Mouse (Mus musculus): ENCODE data around the gene Dnajc12. TPM values are rescaled to one million over a fixed set of nuclear protein-coding genes. Genes with fewer than 3 reads are reported as not detected.
"Not testable (repeated sequence)": the region's sequence is repeated elsewhere in the genome, so short reads cannot be mapped to it uniquely, and the experiment has no call there.

Dnajc12 gene
- total RNA-seq, 2 experiments from 2014 or later = 21.7 to 25.1 TPM

GRCm38 (mm10) chr10:63429380-63429779 is 47.1 kb downstream of the Dnajc12 start:
- peak; percentile 98 for DNase-seq (ENCODE audit: low spot score)

DNA sequence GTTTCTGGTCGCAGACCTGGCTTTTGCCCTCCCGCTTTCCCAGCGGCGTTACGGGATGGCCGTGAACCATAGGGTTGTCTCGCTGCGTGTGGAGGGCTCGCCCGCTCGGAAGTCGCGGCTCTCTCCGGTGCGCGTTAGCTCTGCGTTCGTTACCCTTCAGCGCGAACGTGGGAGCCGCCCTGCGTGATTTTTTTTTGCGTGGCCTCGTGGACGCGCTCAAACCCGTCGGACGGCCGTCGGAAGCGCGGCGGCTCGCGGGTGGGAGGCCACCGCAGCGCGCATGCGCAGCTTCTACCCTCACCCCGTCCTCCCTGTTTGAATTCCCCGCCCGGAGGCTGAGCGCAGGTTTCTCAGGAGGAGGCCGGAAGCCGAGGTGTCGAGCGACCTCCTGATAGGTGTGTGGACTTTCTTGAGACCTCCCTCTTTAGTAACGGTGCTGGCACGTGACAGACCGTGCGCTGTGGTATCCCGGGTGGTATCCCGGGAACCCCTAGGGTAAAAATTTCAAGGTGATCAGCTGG is 47.6 kb downstream of the Dnajc12 start, which contains the start of gene Ctnna3:
Gene Ctnna3, plus strand, starts transcription at position 314 of the 521 bp plus-strand sequence.
- peak; percentile 88 for DNase-seq (ENCODE audit: low spot score)

GRCm38 (mm10) chr10:63431221-63431736 is 49.0 kb downstream of the Dnajc12 start:
- DNase-seq (ENCODE audit: low spot score) = no peak

DNA sequence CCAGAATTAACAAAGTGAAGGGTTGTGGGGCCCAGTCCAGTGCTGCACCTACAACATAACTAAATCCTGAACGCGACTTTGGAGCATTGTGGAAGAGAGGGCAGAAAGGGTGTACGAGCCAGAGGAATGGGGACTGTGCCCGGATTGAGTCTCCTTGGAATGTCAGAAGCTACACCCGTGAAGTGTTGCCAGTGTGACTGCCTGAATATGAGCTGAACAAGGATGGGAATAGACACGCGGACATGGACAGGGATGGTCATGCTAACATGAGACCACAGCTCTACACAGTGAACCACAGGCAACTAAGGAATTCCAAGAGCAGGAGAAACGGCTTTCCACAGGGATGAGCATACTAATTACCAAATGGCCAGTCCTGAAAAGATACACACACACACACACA is 49.9 kb downstream of the Dnajc12 start:
- DNase-seq (ENCODE audit: low spot score) = no peak

DNA sequence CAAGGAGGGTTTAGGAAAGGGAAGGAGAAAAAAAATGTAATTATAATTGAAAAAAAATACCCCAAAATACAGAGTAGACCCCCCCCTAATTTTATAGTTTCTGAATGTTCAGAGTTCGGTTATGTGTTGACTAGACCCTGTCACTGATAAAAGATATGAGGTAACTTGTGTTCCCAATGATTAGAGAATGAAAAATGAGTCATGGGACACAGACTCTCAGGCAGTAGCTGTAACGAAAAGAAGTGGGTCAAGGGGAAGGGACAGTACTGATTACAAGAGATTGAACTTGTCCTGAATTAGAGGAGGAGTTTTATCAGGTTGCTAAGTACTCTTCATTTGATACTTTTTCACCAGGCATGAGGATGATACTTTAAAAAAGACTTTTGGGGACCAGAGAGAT is 50.6 kb downstream of the Dnajc12 start:
- no peak for DNase-seq (ENCODE audit: low spot score)

DNA sequence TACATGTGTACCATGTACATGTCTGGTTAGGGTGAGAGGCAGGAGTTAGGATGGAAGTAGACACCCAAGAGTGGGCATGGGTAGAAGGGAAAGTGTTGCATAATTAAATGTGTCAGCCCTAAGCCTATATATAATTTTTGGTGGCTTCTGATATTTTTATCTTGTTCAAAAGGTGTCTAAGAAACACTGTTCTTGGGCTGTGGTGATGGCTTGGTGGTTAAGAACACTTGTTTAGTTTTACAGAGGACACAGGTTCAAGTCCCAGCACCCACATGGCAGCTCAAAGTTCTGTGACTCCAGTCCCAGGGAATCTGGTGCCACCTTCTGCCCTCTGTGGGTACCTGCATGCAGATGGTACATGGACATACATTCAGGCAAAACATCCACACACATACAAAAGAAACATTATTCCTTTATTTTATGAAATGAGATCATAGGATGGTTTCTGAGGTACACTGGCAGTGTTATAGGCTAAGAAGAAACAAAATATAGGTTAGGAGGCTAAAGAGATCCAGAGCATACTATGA is 56.6 kb downstream of the Dnajc12 start:
- DNase-seq (ENCODE audit: low spot score) = no peak

DNA sequence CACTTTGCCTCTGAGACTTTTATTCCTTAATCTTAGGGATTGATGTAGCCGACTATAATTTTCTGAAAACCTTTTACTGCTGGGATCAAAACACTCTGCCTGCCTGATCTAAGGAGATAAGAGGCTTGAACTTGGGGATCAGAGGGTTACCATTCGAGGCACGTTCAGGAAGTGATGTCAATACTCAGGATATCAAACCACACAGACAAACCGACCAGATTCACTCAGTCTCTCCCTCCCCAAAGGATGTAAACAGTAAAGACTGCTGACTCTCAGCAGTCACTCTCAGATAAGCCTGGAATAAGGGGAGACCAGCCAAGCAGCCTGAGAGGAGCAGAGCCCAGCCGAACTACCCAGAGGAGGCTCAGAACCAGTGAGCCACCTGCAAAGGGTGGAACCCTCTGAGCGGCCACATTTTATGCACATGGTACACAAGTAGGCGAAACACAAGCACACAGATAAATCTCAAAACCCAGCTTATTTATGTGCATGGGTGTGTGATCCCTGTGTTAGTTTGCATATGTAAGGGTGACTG is 57.5 kb downstream of the Dnajc12 start:
- no peak for DNase-seq (ENCODE audit: low spot score)

DNA sequence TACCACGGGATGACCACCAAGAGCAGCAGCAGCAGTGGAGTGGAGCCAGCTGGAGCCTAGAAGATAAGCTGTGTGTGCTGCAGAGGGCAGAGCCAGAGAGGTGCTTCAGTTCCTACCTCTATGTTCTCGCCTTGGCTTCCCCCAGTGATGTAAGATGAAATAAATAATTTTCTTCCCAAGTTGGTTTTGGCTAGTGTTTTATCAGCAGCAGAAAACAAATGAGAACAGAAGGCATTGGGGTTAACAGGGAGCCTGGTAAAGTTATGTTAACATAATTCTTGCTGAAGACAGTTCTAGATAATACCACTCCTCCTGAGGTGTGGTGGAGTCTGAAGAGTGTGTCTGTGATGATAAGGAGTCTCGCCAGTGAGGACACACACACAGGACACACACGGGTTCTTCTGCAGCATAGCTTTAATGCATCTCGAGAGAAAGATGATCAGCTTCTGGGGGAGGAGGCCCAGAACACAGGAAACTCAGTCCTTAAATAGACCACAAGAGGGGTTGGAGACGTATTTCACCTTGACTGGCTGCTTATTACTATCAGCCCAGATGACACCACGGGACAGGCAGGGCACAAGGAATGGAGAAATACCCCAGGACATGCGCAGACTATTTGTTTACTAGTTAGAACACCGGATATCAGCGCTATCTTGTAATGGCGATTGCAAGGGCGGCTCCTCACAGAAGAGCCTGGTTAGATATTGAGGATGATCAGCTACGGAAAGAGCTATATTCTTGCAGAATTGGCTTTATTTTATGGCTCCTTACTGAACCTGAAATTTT is 62.6 kb downstream of the Dnajc12 start:
- DNase-seq (ENCODE audit: low spot score) = not testable (repeated sequence)

DNA sequence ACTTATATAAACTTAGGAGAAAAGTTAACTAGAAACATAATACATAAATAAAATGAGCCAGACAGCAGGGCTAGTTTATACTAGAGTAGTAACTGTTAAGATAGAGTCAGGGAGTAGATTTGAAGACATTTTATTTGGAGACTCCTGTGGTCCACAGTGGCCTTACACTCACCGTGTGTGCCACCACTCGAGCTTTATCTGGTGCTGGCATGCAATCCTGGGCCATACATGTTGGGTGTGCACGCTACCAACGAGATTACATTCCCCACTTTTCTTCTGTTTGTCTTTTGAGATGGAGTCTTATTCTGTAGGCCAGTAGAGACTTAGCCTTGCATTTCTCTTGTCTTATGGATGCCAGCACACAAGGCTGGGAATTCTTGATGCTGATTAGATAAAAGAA is 71.7 kb downstream of the Dnajc12 start:
- DNase-seq (ENCODE audit: low spot score) = no peak

DNA sequence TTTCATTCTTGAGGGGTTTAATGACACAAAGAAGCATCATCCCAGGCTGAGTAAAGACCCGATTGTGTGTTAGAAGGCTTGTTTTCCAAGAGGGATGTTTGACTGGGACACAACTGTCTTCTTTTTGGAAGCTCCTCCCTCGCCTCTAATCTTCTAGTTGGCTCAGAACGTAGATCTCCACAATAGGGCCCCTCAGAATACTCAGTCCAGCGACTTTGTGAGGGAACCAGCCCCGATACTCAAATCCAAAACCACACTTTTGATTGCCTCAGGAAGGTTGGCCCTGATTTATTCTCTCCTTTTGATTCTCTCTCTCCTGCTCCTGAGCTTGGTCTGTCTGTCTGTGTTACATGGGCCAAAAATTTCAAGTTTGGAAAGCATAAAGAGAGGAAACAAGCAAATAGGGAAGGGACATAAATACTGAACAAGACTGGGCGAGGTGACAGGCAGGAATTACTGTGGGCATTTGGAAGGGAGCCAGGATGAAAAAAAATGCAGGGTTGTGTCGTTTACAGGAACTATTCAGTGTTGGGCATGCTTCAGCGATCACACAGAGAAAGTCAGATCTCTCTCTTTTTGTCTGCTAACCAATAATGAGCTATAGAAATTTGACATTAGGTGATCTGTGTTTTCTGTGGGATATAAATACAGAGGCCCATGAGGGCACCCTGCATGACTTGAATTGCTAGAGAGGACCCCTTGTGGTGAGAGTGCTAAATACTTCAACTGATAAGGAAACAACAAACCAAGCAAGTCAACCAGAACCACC is 73.1 kb downstream of the Dnajc12 start:
- DNase-seq (ENCODE audit: low spot score) = no peak

- no peak for DNase-seq (ENCODE audit: low spot score)
Measured at GRCm38 (mm10) chr10:63457292-63458128, 75.3 kb downstream of the Dnajc12 start.

Other genes starting within 250 kb of the Dnajc12 start
- 100 to 1,000 TPM; 279 to 292 TPM for gene Mypn, start 178.5 kb upstream of the Dnajc12 start, total RNA-seq (2021)
- 10 to 100 TPM; 19.5 to 23.9 TPM for gene Herc4, start 138.6 kb upstream of the Dnajc12 start, total RNA-seq (2021)
- 1 to 10 TPM; 6.8 to 8.1 TPM for gene Sirt1, start 739 bp upstream of the Dnajc12 start, total RNA-seq (2021)
- gene Gm7075, start 39.3 kb downstream of the Dnajc12 start, total RNA-seq (2021) = not detected
- 10 to 100 TPM; 22.0 to 26.9 TPM for gene Ctnna3, start 47.7 kb downstream of the Dnajc12 start, total RNA-seq (2021)